Mouse (Mus musculus) heart, postnatal 0 days (tissue): Measurements from ENCODE around the gene Madcam1.

ENCODE experiments used
- CTCF ChIP-seq: IDR thresholded peaks from 2 replicates; pipeline ENCODE4 v1.5.1; 2016; ENCODE audit warnings: antibody characterized with exemption, control low read depth, low read depth
- EP300 ChIP-seq: IDR thresholded peaks from 2 replicates; pipeline ENCODE4 v1.6.1; 2016; ENCODE audit warnings: antibody characterized with exemption, low read depth

DNA sequence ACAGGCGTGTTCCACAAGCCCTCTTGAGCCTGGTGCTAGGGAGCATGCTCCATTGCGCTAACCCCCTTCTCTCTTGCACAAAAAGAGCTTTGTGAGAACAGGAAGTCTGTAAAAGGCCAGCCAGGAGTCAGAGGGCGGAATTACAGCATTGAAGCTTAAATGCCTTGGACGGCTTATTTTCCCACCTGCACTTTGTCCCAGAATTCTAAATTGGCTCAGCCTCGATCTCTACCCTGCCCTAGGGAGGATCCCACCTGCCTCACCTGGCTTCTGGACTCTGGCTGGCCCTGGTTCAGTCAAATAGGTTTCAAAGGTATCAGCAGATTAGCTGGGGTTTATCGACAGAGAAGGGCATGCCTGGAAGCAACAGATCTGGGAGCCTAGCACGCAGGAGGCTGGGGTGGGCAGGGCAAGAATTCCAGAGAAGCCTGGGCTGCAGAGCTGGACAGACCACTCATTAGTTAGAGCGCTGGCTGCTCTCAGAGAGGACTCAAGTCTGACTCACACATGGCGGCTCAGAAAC is 31.8 kb downstream of the Madcam1 start:
- TF ChIP-seq CTCF (no peak), EP300 (no peak; the same call in 1 of the 2 replicates)
